Mouse (Mus musculus) midbrain, embryonic 16.5 days (tissue): ENCODE measurements around the gene Gm17428. TPM values are rescaled to one million over a fixed set of nuclear protein-coding genes. Genes with fewer than 3 reads are reported as not detected.

Experiments
- ATAC-seq: fragments of 200-750 bp; cut with Nextera tagmentation; 2 replicates; pipeline ENCODE4 v1.8.0; 2017; ENCODE audit warnings: moderate TSS enrichment
- H3K27ac ChIP-seq: fragments of 300-500 bp; sonication (generic); 2 replicates; pipeline ENCODE4 v1.5.1; 2014; ENCODE audit warnings: mild to moderate bottlenecking, low read length, mixed read lengths
- H3K27me3 ChIP-seq: fragments of 300-500 bp; sonication (generic); 2 replicates; pipeline ENCODE4 v1.6.1; 2014; ENCODE audit warnings: low read depth, low read length, mixed read lengths; ENCODE audit not compliant: control insufficient read depth, insufficient read depth
- H3K36me3 ChIP-seq: fragments of 300-500 bp; sonication (generic); 2 replicates; pipeline ENCODE4 v1.6.1; 2014; ENCODE audit warnings: mild to moderate bottlenecking, low read length, moderate library complexity, mixed read lengths; ENCODE audit not compliant: control insufficient read depth, insufficient read depth
- H3K4me1 ChIP-seq: fragments of 300-500 bp; sonication (generic); 2 replicates; pipeline ENCODE4 v1.6.1; 2014; ENCODE audit warnings: mild to moderate bottlenecking, low read length, mixed read lengths; ENCODE audit not compliant: control insufficient read depth, insufficient read depth
- H3K4me2 ChIP-seq: fragments of 300-500 bp; sonication (generic); 2 replicates; pipeline ENCODE4 v1.6.1; 2014; ENCODE audit warnings: mild to moderate bottlenecking, low read length, mixed read lengths
- H3K4me3 ChIP-seq: fragments of 300-500 bp; sonication (generic); 2 replicates; pipeline ENCODE4 v1.5.1; 2014; ENCODE audit warnings: low read depth, mild to moderate bottlenecking, low read length, moderate library complexity, mixed read lengths
- H3K9ac ChIP-seq: fragments of 300-500 bp; sonication (generic); 2 replicates; pipeline ENCODE4 v1.6.1; 2014; ENCODE audit warnings: low read depth, low read length, mixed read lengths
- H3K9me3 ChIP-seq: fragments of 300-500 bp; sonication (generic); replicated peaks from 2 replicates; pipeline ENCODE4 v1.6.1; 2014; ENCODE audit warnings: mild to moderate bottlenecking, low read length, mixed read lengths; ENCODE audit not compliant: control insufficient read depth, poor library complexity, severe bottlenecking
- WGBS: fragments of 180-500 bp; shearing (Covaris S2); extraction: QIAGEN DNeasy Blood & Tissue Kit; methylation state at CpG from one replicate; pipeline ENCODE4 v1.1.7; 2014; 5-methylcytosine and 5-hydroxymethylcytosine counted together
- polyA plus RNA-seq: library from polyadenylated mRNA; unstranded; fragments of >200 nt; fragmentation: Nextera tagmentation; extraction: Ambion mirVana; gene quantifications from 2 replicates; pipeline ENCODE4 v1.2.1, GENCODE M21; 2015

Gm17428 gene
- polyA plus RNA-seq, 1 experiment from 2014 or later: not detected

GRCm38 (mm10) chr14:55000814-55001213, 24.1 kb downstream of the Gm17428 start:
- Histone ChIP-seq H3K4me3 (no peak overlapping the region), H3K9me3 (no peaks in the 10 kb centered on the region), H3K27ac (no peak overlapping the region), H3K4me1 (peaks cover 13% of the 10 kb centered on the region), H3K4me2 (no peak overlapping the region), H3K9ac (no peak overlapping the region), H3K27me3 (no peaks in the 10 kb centered on the region), H3K36me3 (no peaks in the 10 kb centered on the region)
- no peak for ATAC-seq
- 83% methylated on average over 6 of the region's 6 CpGs for WGBS

DNA sequence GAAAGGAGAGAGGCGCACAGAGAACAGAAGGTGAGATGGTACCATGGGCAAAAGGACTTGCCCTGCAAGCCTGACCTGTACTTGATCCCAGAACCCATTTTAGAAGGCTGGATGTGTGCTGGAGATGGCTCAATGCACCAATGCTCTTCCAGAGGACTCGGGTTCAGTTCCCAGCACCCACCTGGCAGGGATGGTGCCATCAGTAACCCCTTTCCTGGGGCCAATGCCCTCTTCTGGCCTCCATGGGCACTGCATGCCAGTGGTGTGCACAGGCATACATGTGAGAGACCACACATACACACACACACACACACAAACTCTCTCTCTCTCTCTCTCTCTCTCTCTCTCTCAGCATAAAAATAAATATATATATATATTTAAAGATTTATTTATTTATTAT, 24.7 kb downstream of the Gm17428 start:
- no peak for ATAC-seq
- Histone ChIP-seq H3K4me1 (peaks cover 7% of the 10 kb centered on the region; the same call in 1 of the 2 replicates), H3K36me3 (no peaks in the 10 kb centered on the region), H3K27me3 (no peaks in the 10 kb centered on the region), H3K9me3 (no peaks in the 10 kb centered on the region), H3K9ac (no peak overlapping the region), H3K4me2 (no peak overlapping the region), H3K4me3 (no peak overlapping the region), H3K27ac (no peak overlapping the region)
- WGBS: 100% methylated on average over 2 of the region's 2 CpGs

GRCm38 (mm10) chr14:55001938-55002686, 25.4 kb downstream of the Gm17428 start:
- Histone ChIP-seq H3K27ac (no peak overlapping the region), H3K4me3 (no peak overlapping the region), H3K9me3 (no peaks in the 10 kb centered on the region), H3K27me3 (no peaks in the 10 kb centered on the region), H3K36me3 (no peaks in the 10 kb centered on the region), H3K4me1 (no peaks in the 10 kb centered on the region), H3K9ac (no peak overlapping the region), H3K4me2 (no peak overlapping the region)
- WGBS: 52% methylated on average over 12 of the region's 12 CpGs
- no peak for ATAC-seq

DNA sequence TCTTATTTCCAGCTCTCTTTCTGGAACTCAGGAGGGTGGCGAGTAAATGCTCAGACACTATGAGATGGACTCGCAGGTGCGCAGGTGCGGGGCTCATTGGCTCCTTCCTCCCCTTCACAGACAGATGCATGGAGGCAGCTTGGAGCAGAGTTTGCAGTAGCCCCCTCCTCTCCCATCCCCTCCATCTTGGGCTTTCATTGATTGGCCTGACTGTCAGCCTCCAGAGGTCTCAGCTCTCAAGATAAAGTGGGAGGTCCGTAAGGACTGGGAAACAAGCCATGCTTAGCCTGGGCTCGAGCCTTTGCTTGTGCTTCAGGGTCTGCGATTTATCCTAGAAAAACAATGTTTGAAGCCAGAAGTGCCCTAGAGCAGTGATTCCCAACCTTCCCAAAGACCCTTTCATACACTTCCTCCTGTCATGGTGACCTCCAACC, 26.0 kb downstream of the Gm17428 start:
- H3K36me3 ChIP-seq: no peaks in the 10 kb centered on the region
- no peaks in the 10 kb centered on the region for H3K4me1 ChIP-seq
- no peak for ATAC-seq
- no peak overlapping the region for H3K27ac ChIP-seq
- no peaks in the 10 kb centered on the region for H3K27me3 ChIP-seq
- 66% methylated on average over 7 of the region's 7 CpGs for WGBS
- H3K9me3 ChIP-seq: no peaks in the 10 kb centered on the region
- H3K4me3 ChIP-seq: no peak overlapping the region
- no peak overlapping the region for H3K9ac ChIP-seq
- H3K4me2 ChIP-seq: no peak overlapping the region

GRCm38 (mm10) chr14:55003878-55004855, 27.4 kb downstream of the Gm17428 start:
- no peaks in the 10 kb centered on the region for H3K27me3 ChIP-seq
- H3K36me3 ChIP-seq: no peaks in the 10 kb centered on the region
- no peak overlapping the region for H3K9ac ChIP-seq
- H3K9me3 ChIP-seq: no peaks in the 10 kb centered on the region
- no peak overlapping the region for H3K27ac ChIP-seq
- no peak overlapping the region for H3K4me3 ChIP-seq
- H3K4me1 ChIP-seq: no peaks in the 10 kb centered on the region
- no peak for ATAC-seq
- no peak overlapping the region for H3K4me2 ChIP-seq
- 62% methylated on average over 18 of the region's 18 CpGs for WGBS

- no peak for ATAC-seq
- Histone ChIP-seq H3K9me3 (no peaks in the 10 kb centered on the region), H3K27ac (no peak overlapping the region), H3K4me3 (no peak overlapping the region), H3K36me3 (no peaks in the 10 kb centered on the region), H3K4me2 (no peak overlapping the region), H3K4me1 (no peaks in the 10 kb centered on the region), H3K9ac (no peak overlapping the region), H3K27me3 (no peaks in the 10 kb centered on the region)
- WGBS: 69% methylated on average over 2 of the region's 2 CpGs
Measured at GRCm38 (mm10) chr14:55005506-55005905, 28.8 kb downstream of the Gm17428 start.

- Histone ChIP-seq H3K4me1 (no peaks in the 10 kb centered on the region), H3K27me3 (no peaks in the 10 kb centered on the region), H3K9ac (no peak overlapping the region), H3K4me3 (no peak overlapping the region), H3K9me3 (no peaks in the 10 kb centered on the region), H3K27ac (no peak overlapping the region), H3K4me2 (no peak overlapping the region), H3K36me3 (no peaks in the 10 kb centered on the region)
- no peak for ATAC-seq
- WGBS: 85% methylated on average over 8 of the region's 8 CpGs
Measured at GRCm38 (mm10) chr14:55005967-55006366, 29.2 kb downstream of the Gm17428 start.

DNA sequence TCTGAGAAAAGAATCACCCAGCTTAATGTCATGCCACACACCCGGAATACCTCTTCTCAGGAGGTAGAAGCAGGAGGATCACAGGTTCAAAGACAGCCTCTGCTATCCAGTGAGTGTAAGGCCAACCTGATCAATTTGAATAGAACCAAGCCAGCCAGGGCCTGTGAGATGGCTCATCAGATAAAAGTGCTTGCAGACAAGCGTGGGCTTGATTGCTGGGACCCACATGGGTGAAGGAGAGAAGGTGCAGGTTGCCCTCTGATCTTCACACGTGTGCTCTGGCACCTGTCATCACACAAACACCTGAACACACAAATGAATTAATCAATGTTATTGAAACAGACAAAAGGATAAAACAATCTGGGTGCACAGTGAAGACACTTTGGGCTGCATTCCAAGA, 29.8 kb downstream of the Gm17428 start:
- 84% methylated on average over 3 of the region's 3 CpGs for WGBS
- no peaks in the 10 kb centered on the region for H3K9me3 ChIP-seq
- no peak for ATAC-seq

More for the DNA sequence above, 29.8 kb downstream of the Gm17428 start:
- Histone ChIP-seq H3K9ac (no peak overlapping the region), H3K4me3 (no peak overlapping the region), H3K27ac (no peak overlapping the region), H3K4me2 (no peak overlapping the region), H3K27me3 (no peaks in the 10 kb centered on the region), H3K4me1 (no peaks in the 10 kb centered on the region), H3K36me3 (no peaks in the 10 kb centered on the region)
